Mouse (Mus musculus) testis, adult 2 months (tissue): ENCODE measurements around the gene Pts.

ENCODE experiments used
- CTCF ChIP-seq: fragments of 200-500 bp; IDR thresholded peaks from 2 replicates; pipeline ENCODE4 v1.5.1; 2012; ENCODE audit warnings: low read depth, mild to moderate bottlenecking, inconsistent platforms, low read length, moderate library complexity; ENCODE audit not compliant: control insufficient read depth, insufficient read depth, insufficient replicate concordance
- POLR2A ChIP-seq: fragments of 200-500 bp; IDR thresholded peaks from 2 replicates; pipeline ENCODE4 v1.6.1; 2012; ENCODE audit warnings: low read depth, mild to moderate bottlenecking, inconsistent platforms, low read length, moderate library complexity; ENCODE audit not compliant: control insufficient read depth

DNA sequence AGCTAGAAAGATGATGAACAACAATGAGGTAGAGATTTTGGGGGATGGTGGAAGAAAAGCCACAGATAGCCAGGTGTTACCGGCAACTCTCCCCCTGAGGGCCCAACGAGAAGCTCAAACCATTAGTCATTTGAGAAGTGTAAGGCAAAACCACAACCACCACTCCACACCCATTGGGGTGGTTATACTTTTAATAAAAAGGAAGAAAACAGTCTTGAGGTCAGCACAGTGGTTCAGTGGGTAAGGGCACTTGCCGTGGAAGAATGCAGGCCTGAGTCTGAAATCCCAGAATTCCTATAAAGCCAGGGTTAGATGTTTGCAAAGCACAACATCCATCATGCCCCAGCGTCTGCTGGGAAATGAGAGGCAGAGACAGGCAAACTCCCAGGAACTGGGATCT is 8.8 kb upstream of the Pts start:
- no peak for TF ChIP-seq POLR2A
- TF ChIP-seq CTCF = no peak
